Mouse (Mus musculus) telencephalon, adult 2 months (tissue): ENCODE measurements at regions not wholly inside any gene's neighbourhood (a gene's known extent, or its start where the extent isn't known, plus 50 kb on each side); places are given as distances from the start of the nearest gene placed in this dataset.

Experiments used
- DNase-seq: peaks from one replicate; pipeline ENCODE4 v3.0.0-alpha.2; 2011; ENCODE audit warnings: low read depth, low spot score

- no peak for DNase-seq
Observed at GRCm38 (mm10) chr12:27604061-27604679, 261.8 kb upstream of the Sox11 start.

DNA sequence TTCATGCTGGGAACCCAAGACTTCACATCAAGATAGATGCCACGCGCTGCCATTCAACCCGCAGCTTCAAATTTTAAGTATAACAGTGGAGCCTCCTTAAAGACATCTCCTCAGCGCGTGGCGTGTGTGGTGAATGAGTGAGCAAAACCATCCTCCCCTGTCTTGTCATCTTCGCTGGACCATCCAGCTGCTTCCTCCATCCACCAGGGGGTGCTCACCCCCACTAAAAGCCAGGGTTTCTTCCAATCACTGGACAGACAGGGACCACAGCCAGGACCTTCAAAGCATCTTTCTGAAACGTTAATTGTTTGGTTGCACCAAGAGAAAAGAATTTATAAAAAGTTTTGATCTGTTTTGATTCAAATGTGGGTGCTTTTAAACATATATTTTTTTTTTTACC is 256.8 kb upstream of the Sox11 start:
- no peak for DNase-seq

DNA sequence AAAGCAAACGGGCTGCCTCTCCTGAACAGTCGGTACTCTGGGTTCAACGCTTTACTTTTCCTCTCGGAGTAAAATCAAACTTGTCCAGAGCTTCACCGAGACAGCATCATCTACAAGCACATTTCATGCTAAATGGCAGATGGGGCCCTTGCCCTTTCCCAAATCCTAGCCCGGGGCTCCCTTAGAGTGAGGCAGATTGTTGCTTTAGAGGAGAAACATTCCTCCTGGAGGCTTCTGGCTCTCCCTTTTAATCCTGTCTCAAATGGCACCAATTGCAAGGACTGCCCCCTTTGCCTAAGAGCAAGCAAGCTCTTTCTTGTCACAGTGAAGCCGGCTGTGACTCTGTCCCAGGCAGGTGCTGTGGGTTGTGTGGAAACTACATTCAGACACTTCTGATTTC is 255.5 kb upstream of the Sox11 start:
- no peak for DNase-seq

GRCm38 (mm10) chr12:27597322-27597721 is 254.9 kb upstream of the Sox11 start:
- DNase-seq, result no peak

DNA sequence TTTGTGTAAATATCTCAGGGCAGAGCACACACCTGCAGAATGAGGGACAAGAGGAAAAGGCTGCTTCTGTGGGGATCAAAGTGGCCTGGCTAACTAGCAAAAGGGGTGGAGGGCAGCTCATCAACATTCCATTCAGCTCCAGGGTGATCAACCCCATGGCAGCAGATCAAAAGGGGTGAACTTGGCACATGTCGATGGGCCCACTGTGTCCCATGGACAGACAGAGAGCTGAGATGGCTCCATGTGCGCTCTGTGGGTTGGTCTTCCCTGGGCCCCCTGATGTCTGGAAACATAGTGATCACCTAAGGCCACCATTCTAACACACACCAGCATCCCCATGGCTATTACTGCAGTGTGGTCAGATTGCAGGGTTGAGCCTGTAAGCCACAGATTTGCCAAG is 253.2 kb upstream of the Sox11 start:
- DNase-seq, result no peak

DNA sequence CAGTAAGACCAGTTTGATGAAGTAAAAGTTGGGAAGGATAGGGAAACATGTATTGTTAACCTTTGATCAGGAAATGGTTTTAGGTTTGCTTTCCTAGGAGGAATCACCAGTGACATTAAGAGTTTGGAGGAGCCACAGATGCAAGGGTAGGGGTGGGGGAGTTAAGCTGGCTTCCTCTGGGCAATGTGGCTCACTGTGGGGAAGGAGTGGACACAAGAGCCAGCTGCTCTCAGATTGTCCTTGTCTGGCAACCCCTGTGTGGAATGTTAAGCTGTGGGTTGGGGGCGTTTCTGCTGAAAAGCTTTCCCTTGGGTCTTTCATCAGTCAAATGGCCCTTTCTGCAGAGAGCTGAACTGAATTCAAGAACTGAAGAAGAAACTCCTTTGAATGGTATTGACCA is 251.1 kb upstream of the Sox11 start:
- no peak for DNase-seq

GRCm38 (mm10) chr12:27576109-27576700 is 233.8 kb upstream of the Sox11 start:
- no peak for DNase-seq

- DNase-seq, result no peak
Observed at GRCm38 (mm10) chr12:27575629-27576028, 233.3 kb upstream of the Sox11 start.

DNA sequence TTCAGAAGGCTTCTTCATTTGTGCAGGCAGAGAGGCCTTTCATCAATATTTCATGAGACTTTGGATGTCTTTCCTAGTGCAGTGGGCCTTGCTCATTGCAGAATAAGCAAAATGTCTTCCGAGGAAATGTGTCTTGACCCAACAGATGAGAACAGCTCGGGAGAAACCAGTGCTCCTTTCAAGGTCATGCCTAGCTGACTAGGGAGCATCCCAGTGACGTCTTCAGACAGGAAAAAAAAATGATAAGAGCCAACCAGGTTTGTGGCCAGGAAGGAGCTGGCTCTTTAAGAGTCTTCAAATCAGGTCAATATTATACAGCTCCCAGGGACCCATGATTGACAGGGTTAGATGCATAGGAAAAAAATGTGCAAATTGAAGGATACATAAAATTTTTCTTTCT is 224.9 kb upstream of the Sox11 start:
- no peak for DNase-seq

GRCm38 (mm10) chr12:27565965-27566507 is 223.7 kb upstream of the Sox11 start:
- DNase-seq, result no peak

DNA sequence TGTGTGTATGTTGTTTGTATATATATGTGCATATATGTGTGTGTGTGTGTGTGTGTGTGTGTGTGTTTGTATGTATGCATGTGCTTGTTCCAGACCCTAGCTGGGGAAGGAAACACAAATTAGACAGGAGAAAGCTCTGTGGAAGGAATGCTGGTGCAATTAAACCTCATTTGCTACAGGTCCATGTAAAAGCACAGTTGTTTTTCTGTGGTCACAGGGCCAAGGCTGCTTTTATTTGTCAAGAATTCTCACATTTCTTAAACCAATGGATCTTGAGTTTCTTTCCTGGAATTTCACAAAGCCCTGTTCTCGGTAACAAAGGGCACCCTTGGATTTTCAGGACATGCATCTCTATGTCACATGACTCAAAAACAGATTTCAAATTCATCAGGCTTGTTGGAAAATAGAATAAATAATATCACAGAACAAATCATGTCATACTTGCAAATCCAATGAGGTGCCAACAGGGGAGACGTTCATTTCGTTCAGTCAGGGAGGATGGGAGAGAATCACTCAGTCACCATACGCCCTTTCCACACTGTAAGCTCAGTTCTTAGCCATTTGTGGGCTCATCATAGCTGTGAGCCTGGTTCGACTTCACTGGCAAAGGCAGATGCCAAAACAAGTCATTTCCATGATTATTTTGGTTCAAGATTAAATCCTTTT is 222.4 kb upstream of the Sox11 start:
- DNase-seq, result no peak

DNA sequence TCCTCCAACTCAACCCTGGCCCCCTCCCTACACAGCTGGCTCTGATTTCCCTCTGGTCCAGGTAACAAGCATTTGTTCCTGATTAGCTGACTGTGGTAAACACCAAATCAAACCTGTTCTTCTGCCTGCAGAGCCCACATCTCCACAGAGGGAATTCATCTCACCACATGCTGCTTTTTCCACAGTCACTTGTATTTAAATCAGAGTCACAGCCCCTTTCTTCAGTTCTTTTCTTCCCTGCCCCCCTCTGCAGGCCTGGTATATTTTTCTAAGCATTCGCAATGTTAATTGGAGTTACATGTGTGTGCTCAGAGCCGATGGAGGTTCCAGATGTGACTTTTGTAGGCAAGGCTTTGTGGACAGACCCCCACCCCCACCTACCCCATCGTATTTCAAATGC is 221.5 kb upstream of the Sox11 start:
- DNase-seq, result no peak

DNA sequence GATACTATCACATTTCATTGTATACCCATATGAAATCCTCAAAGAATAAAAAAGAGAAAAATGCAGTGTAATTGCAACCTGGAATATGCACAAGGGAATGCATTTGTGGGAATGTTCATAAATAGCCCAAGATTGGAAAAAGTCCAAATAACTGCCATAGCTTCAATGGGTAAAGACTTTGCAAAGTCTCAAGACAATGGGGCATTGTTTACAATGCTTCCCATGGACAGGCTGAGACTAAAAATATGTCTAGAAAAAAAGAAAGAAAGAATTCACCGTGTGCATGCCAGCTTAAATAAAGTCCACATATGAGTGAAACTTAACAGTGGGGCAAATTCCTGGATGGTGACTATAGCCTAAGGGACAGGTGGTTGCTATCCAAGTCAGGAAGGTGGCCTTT is 210.4 kb upstream of the Sox11 start:
- DNase-seq, result no peak

DNA sequence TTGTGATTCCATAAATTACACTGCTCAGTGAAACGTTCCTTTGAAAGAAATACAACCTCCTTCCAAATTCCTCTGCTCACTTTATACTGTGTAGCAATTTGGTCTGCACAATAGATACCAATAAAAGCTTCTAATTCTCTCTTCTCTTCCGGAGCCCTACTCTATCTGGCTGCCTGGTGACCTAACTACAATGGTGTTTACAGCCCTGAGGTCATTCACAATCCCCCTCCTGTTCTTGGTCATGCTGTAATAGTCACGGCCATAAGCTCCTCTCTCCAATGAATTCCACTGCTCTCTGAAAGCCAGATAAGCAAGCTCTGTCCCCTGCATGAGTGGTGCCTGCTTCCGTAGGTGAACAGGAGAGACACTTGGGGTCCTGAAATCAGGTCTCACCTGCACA is 195.8 kb upstream of the Sox11 start:
- no peak for DNase-seq

- no peak for DNase-seq
Observed at GRCm38 (mm10) chr12:27537507-27537906, 195.1 kb upstream of the Sox11 start.

- peak; percentile 8 for DNase-seq
Observed at GRCm38 (mm10) chr12:27537017-27537416, 194.6 kb upstream of the Sox11 start.

DNA sequence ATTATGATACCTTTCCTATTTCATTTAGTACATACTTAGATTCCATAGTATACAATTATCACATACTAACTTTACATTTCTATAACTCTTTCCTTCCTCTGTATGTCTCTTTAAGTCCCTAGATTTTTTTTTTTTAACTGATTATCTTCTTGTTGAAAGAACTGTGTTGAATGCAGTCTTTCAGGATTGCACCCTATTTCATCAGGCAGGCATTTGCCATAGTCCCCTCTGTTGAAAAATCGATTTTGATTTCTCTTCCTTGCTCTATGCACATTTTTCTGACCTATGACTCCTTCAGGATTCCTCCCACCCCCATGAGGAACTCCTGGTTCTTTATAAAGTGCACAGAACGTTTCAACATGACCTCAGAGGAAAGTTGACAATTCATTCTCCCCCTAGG is 183.2 kb upstream of the Sox11 start:
- no peak for DNase-seq

- no peak for DNase-seq
Observed at GRCm38 (mm10) chr12:27513253-27513652, 170.9 kb upstream of the Sox11 start.

- DNase-seq, result no peak
Observed at GRCm38 (mm10) chr12:27508226-27508560, 165.8 kb upstream of the Sox11 start.

DNA sequence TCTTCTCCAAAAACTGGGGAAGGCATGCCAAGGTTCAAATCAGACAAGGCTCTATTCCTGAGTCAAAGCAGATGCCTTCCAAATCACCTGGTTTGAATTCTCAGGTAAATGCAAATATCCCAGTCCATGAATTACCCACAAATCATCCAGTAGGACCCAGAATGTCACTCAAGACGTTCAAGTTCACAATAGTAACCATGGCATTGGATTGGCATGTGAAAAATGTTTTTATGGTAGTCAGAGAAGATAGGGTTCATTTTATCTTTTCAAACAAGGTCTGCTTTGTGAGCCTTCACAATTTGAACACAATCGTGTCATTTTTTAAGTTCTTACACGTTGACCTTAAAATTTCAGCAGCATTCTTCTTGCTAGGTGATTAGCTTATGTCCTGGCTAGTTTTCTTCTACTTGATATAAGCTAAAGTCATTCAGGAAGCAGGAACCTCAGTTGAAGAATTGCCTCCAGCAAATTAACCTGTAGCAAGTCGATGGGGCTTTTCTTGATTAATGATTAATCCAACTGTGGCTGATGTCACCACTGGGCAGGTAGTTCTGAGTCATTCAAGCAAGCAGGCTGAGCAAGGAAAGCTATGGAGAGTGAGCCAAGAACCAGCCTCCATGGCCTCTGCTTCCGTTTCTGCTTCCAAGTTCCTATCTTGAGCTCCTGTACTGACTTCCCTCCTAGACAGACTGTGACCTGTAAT is 165.3 kb upstream of the Sox11 start:
- DNase-seq, result no peak

- DNase-seq, result no peak
Observed at GRCm38 (mm10) chr12:27502716-27503486, 160.5 kb upstream of the Sox11 start.

- no peak for DNase-seq
Observed at GRCm38 (mm10) chr12:27500516-27500915, 158.1 kb upstream of the Sox11 start.
